Mouse (Mus musculus): ENCODE data around the gene Arnt2. TPM values are rescaled to one million over a fixed set of nuclear protein-coding genes. Genes with fewer than 3 reads are reported as not detected.

Gene Arnt2
- total RNA-seq, 2 experiments from 2014 or later = 209 to 210 TPM

DNA sequence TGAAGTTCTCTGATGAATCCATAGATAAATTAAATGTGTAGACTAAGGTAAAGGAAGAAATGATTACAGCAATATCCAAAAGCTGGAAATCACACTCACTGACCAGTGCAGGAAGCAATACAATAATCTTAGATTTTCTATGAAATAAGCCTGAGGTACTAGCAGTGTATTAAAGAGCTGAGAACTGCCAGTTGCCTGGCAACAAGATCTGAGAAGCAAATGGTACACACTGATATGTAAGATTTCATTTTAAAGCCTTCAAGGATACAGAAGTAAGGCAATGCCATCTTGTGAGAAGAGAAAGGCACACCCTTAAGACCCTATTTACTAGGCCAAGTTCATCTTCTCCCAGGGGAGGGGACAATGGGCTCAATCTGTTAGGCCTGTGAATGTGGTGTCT is 59.4 kb downstream of the Arnt2 start:
- intact Hi-C loops (cut with DNase I) = loop anchor here (10.0 kb wide), 1 partner anchor 436 kb away; no protein-coding TSS in a partner anchor
- no peak for DNase-seq

DNA sequence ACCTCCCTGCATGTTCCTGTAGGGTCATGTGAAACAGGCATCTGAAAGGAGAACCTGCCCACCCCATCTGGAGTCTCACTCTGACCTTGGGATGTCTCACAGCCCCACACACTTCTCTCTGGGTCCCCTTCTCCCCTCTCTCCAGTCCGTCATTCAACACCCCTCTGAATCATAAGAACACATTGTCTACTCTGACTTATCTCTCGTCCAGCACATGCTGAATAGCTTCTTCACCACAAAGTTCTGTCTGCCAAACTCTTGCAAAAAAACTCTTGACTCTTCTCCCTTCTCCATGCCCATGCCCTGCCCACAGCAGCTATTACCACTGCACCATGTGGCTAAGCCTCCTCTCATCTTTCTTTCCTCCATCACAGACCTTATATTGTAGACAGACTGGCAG is 60.0 kb downstream of the Arnt2 start:
- DNase-seq = no peak
- intact Hi-C loops (cut with DNase I) = loop anchor here (10.0 kb wide), 1 partner anchor 435 kb away; no protein-coding TSS in a partner anchor

DNA sequence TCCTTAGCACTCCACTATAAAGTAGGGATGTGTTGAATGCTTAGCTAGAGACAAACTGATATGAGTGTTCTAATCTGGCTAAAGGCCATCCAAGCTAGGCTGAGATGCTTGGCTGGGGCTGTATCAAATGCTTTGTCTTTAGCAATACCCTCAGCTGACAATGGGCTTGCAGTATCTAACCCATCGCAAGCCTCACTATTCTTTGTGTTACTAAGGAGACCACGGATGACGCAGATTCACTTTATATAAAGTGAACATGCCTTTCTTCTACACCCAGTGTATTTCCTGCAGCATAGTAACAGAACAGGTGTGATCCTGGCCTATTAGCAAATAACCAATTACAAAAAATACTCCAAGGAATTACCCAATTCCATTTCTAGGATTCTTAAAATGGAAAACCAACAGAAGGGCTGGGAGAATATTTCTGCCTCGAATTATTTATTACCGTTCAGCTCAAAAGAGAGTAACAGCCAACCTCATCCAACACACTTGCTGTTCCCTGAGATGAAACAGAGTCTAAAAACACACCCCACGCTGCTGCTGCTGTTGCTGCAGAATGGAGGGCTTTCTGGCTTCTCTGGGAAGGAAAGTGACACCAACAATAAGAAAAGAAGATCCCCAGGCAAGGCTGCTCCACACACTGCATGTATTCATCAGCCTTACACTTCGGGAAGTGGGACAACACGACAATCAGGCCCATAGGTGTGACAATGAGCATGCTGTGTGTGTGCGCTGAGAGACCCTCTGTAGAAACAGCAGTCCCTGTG is 61.6 kb downstream of the Arnt2 start:
- intact Hi-C loops (cut with DNase I) = no loop called here

DNA sequence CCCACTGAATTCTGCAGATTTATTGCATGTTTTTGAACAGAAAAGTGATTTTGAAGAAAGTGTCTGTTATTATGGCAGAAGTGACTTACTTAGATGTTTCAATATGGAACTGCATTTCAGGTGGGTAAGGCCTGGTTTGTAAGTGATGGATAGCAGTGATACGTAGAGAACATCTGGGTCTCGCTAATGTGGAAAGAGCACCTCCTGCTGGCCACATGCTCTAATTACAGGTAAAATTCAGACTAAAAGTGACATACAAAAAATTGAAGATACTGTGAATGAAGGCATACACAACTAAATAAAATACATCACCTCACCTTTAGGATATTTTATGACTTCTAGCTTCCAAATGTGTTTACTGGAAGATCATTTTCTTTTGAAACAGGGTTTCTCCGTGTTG is 66.8 kb downstream of the Arnt2 start:
- intact Hi-C loops (cut with DNase I) = loop anchor here (5.0 kb wide), 1 partner anchor 51 kb away; no protein-coding TSS in a partner anchor
- no peak for DNase-seq

More for the DNA sequence above, 61.6 kb downstream of the Arnt2 start:
- no peak for DNase-seq

DNA sequence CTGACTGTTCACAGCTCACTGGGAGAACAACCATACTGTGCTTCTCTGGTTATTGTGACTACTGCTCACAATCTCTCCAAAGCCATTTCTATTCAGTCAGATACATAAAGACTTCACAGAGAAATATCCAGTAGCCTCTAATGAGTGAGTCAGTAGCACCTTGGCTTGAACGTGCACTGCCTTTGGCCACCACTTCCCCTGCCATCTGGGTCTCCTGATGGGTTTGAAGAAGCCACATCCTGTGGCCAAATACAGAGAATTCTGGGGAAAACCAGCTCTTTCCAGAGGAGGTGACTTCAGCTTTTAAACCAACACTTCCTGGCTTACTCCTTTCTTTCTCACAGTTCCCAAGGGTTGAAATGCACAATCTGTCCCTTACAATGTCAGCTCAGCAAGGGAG is 69.0 kb downstream of the Arnt2 start:
- DNase-seq = no peak
- intact Hi-C loops (cut with DNase I) = loop anchor here (5.0 kb wide), 1 partner anchor 49 kb away; no protein-coding TSS in a partner anchor

DNA sequence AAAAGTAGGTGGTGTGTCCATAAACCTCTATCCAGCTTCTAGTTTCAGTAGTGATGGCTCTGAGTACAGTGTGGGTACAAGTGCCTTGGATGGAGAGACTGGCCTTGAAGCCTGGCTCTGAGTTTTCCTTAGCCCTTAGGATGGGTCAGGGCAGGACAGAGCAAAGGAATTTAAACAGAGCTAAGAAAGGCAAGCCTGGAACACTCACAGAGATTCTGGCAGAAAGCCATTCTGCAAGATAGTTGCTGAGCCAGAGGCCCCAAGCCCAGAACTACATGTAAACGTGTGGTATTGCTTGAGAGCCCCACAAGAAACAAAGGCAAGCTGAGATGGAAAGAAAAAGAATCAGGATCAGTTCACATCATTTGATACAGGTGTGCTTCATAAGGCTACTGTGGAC is 70.8 kb downstream of the Arnt2 start:
- DNase-seq = no peak
- intact Hi-C loops (cut with DNase I) = no loop called here

DNA sequence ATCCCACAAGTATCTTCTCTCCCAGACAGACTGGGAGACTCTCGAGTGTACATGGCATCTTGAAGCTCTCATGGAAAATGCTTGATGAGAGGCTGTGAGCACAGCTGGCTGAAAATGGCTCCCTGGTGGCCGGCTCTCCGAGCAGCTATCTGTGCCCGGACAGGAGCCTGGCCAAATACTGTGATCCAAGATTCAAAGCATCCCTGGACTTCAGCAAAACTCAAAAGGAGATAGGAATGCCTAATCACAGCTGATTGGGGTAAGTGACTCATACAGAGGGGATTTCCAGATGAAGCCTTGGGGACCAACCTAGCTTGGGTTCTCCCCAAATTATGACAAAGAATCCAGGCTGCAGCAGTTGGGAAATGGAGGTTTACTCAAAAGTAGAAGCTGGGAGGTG is 72.2 kb downstream of the Arnt2 start:
- intact Hi-C loops (cut with DNase I) = no loop called here
- no peak for DNase-seq

DNA sequence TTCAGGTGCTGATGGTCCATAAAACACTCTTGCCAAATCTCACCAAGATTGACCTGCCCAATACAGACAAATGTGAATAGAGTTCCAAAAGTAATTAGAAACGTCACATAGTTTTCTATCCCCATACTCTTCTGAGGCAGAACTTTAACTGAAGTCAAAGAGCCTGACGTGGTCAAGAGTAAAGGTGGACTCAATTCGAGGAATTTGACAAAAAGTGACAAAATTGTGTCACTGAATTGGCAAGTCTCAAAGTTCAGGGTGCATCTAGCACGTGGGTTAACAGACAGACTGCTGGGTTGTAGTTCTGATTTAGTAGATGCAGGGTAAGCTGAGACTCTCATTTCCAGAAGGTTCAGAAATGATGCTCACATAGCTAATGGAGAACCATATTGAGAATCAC is 73.1 kb downstream of the Arnt2 start:
- DNase-seq = no peak
- intact Hi-C loops (cut with DNase I) = no loop called here

DNA sequence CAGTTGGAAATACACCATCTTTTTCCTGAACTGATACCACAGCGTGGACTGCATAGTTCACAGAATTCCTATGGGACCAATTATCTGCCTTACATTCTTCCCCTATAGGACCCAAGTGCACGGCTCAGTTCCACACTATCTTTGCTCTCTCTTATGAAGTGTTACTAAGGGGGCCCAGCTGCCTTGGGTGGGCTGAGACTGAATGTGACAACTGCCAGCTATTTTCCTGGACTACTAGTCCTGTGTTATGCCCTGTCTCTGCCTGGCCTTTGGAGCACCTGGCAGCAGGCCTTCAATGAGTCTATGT is 73.4 kb downstream of the Arnt2 start:
- DNase-seq = no peak
- intact Hi-C loops (cut with DNase I) = no loop called here

DNA sequence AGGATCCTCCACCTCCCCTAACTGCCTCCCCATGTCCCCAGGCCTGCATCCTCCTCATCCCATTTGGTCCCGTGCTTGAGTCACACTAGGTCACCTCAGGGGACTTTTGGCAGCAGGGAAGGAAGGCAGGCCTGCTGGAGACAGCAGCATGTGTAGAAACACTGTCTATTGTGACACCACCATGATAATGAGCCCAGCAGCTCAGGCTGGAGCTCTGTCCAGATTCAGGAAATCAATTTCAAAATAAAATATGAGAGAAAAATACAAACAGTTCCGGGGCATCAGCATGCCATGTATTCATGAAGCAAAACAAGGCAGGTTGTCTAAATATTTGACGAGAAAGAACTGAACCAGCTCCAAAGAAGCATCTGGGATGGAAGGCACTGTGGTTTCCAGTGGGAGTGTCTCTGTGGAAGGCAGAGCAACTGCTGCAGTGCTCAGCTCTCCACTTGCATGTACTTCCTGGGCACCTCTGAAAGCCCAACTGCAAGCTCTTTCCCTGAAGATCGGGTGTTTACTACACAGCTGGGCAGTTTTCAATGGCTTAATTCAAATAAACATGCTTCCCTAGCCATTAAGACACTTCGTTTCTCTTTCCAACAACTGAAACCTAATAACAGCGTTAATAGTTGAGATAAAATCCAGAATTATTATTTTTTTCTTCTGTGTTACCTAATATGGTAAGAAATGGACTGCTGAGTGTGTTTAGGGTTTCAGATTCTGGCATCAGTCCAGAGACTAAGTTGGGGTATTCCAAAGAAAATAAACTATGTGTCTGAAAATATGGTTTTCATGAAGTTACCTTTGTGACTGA is 74.0 kb downstream of the Arnt2 start:
- intact Hi-C loops (cut with DNase I) = no loop called here
- no peak for DNase-seq

DNA sequence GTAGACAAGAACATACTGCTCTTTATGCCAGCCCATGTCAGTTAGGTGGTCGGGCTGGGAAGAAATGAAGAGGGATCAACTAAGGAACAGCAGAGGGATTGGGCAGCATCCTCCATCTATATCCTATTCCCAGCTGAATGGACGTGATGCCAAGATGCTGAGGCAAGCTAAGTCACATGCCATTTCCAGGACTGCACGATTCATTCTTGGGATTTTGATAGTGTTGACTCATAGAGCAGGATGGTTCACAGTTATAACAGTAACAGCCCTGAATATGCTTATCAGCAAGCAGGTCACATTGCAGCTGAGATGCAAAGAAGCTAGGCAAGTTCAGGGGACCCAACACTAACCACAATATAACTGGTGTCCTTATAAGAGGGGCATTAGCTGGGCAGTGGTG is 76.0 kb downstream of the Arnt2 start:
- intact Hi-C loops (cut with DNase I) = no loop called here
- DNase-seq = no peak

DNA sequence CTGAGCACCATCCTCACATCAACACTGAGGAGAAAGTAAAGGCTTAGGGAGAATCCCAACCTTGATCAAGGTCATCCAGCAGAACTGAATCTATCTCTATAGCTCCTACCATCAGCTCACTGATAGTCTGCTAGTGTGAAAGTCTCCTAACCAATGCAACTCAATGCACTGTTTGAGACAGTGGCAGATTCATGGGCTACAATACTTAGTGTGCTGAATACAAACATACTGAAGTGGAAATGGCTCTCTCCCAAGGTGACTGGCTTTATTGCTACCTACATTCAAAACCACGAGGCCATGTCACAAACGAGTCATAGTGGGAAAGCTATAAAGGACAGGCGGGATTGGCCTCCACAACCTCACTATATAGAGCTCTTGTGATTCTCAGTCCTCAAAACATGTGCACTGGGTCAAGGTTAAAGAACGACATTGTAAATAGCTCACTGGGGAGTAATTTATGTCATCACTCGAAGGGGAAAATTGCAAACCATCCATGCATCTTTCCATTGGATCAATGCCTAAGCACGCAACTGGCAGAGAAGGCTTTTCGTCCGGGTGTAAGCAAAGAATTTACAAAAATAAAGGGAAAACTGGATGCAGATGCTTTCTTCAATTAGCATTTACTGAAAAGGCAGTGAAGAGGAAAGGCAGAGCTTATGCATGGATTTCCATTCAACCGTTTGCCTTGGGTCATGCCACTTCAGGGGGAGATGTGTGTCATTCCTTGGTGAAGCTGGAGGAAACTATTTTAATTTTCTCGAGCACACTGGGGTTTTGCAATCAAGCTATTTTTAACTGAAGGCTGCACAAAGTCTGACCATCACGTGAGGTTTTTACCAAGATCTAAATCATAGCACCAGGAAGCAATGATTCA is 77.4 kb downstream of the Arnt2 start:
- intact Hi-C loops (cut with DNase I) = no loop called here
- DNase-seq = no peak

DNA sequence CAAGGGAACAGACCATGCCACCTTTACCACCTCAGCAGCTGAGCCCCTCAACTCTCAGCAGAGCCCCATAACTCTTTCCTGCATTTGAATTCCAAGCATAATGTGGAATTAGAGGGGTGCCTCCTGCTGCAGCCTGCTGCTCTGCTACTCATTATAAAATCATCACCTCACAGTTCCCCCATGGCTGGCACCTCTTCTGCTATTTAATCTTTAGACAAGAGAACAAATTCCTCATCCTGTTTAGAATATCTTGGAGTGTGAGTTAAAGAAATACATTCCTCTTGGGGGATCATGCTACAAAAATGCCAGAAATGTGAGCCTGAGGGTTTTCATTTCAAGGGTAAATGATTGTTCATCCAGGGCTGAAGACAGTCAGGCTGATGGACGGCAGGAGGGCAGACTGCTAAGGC is 80.8 kb downstream of the Arnt2 start:
- DNase-seq = no peak
- intact Hi-C loops (cut with DNase I) = no loop called here

DNA sequence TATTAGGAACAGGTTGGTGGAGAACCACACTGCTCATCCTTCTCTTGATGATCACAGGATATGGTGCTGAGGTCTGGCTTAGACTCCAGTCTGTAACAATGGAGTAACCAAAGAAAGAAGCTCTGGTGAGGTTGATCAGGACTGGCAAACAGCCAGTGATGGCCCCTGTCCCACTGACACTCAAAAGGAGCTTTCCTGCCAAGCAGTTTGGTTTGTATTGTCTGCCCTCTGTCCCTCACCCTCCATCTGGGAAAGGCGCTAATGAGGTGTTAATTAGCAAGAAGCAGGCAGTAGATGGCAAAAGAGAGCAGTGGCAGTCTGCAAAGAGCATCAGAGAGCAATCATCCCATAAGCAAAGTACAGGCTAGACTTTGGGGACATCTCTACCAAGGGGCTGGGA is 81.2 kb downstream of the Arnt2 start:
- intact Hi-C loops (cut with DNase I) = no loop called here
- DNase-seq = peak; percentile 70

DNA sequence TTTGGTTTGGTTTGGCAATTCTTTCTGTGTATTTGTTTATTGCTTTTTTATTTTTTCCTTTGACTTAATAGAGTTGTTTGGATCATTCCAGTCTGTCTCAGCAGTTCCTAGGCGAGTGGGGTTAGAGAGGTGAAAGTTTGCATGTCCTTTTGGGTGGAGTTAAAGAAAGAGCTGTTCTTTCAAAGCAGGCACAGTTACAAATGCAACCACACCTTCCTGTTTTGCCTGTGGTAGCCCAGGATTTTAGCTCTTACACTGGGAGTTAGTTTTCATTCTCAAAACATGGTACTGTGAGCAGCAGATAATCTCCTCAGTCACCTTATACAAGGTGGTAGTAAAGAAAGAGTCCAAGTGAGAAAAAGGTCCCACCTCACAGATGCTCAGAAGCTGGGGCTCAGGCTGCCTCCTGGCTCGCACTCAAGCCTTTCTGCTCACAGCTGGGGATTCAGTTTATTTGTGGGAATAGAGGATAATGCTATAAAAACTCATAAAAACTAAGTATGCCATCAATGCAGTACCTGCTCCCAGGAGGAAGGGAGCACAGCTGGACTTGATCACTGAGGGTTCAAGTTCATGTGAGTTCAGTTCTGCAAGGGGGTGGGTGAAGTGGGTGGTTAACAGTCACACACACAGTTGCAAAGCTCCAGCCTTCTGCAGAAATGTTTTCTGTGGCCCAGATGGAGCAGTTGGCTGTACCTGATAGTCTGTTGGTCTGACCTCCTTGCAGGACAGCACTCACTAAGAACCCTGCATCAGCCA is 84.2 kb downstream of the Arnt2 start:
- intact Hi-C loops (cut with DNase I) = no loop called here
- no peak for DNase-seq

DNA sequence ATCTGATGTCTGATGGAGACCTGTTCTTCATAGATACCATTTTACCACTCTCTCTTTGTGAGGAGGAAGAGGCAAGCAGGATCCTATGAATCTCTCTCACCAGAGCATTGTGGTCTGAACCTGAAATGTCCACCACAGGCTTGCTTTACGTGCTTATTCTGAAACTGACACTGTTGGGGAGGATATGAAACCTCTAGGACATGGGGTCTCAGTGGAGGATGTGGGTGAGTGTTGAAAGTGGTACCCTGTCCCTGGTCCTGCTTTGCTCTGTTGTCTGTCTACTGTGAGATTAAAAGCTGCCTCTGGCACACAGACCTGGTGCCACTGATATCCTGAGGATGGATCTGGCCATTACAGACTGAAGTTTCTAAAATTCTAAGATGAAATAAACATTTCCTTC is 88.4 kb downstream of the Arnt2 start:
- intact Hi-C loops (cut with DNase I) = no loop called here

DNA sequence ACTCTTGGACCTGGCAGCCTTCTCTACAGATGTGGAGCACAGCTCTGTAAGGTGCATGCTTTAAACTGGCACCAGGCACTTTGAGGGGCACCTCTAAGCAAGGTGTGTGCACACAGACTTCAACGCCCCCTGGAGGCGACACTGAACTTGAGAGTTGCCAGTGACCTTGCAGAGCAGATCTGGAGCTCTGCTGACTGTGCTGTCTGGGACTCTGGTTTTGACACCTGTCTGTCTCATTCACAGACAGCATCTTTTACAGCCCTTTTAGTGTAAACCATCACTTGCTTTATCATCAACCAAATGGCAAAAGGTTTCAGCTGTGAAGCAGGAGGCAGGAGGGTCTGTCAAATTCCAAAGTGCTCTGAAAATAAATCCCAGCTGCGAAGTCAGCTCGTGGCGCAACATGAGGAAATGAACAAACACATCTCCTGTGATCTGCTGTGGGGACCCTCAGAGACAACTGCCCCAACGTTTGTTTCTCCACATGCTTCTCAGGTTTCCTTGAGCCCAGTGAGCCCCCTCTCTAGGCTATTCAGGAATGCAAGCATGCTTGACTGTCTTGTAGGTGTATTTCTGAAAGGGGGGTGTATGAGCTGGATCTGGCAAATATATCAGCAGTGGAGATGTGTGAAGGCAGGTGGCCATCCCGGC is 94.5 kb downstream of the Arnt2 start:
- intact Hi-C loops (cut with DNase I) = no loop called here
- no peak for DNase-seq

More for the DNA sequence above, 88.4 kb downstream of the Arnt2 start:
- DNase-seq = no peak

DNA sequence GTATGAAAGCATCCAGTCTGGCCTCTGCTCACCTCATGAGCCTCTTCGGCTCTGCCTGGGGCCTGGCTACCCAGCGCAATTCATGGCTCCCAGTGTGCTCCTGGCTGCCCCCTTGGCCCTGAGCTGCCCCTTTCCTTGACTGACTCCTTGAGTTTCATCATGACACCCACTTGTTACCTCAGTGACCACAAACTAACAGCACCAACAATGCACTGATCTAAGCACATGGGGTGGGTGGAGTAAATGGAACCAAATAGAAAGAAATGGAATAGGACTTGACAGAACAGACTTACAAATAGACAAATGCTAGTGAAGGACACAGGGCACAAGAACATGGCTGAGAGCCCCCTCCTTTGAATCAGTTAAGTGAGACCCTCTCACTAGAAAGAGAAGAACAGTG is 95.2 kb downstream of the Arnt2 start:
- intact Hi-C loops (cut with DNase I) = no loop called here
- DNase-seq = no peak

DNA sequence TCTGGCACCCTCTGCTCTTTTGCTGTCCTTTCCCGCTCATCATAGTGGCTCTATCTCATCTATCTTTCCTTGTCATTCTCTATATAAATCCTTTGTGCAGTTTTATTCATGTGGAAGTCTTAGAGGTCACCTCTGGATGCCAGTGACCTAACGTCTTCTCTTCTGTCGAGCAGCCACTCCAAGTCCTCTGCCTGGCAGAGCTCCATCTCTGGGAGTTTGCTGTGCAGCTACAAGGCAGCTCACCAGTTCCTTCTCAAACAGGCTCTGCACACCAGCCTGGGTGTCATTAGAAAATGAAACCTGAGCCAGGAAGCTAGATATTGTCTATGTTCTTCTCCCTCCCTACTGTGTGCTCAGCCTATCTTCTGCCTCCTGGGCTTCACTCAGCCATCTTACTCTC is 98.4 kb downstream of the Arnt2 start:
- intact Hi-C loops (cut with DNase I) = no loop called here
- DNase-seq = no peak

DNA sequence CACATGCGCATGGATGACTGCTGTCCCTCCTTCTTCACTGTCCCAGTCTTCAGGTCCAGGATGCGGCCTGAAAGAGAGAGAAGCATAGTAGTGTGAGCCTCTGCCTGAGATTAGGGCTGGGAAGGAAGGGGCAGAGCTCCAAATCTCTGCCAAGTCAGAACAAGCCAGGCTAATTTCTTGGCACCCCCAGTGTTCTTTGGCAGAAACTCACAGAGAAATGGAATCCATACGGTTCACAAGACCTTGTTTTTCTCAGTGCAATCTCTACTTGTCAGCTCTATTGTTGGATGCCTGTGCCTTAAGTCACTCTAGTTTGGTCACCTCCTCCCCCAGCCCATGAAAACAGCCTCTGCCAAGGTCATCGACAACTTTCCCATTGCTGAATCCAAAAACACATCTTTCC is 99.1 kb downstream of the Arnt2 start:
- intact Hi-C loops (cut with DNase I) = no loop called here
- peak; percentile 51 for DNase-seq
